ENCODE assay signal across 10 mouse cellular contexts in the genomic region with DNA sequence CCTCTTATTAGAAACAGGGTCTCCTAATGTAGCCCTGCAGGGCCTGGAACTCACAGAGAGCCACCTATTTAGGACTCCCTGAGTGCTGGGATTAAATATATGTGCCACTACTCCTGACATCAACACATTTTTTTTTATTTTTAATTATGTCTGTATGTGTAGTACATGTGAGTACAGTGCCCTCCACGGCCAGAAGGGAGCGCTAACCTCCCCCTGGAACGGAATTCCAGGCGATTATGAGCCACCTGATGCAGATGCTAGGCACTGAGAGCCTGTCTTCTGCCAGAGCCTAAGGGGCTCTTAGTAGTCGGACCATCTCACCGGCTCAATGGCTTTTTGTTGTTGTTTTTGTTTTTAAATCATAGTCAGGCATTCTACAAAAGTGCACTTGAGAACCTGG. TPM values are rescaled to one million over a fixed set of nuclear protein-coding genes. Genes with fewer than 3 reads are reported as not detected.
DNase-seq lines count a peak whose midpoint lies in the region; ATAC-seq and TF ChIP-seq lines count a peak whose summit lies in the region.
"Had no signal": no experiment of that assay in that cellular context is flagged by ENCODE, and none has a peak within 500 bp of the region (broad histone marks: within the 10 kb centered on the region; RNA-seq: fewer than 3 reads in every experiment).

No protein-coding gene starts in this region.

- no peak overlapping the region for H3K9ac ChIP-seq in limb, embryonic 11.5 days (ENCODE audit: low read length)

- TF ChIP-seq CTCF in cerebellum, adult 2 months (IDR thresholded peaks at IDR 0.05; ENCODE audit: borderline replicate concordance, insufficient read depth, low read depth, low read length): peak; percentile 37; the same call in 1 of the 2 replicates
- TF ChIP-seq CTCF in brain, embryonic 14.5 days (IDR thresholded peaks at IDR 0.05; ENCODE audit: borderline replicate concordance, extremely low read depth, insufficient read depth, insufficient read length): peak; percentile 43

- H3K27me3 ChIP-seq in cerebellum, adult 2 months (ENCODE audit: control insufficient read depth, insufficient read depth, low read length): no peaks in the 10 kb centered on the region
- H3K27me3 ChIP-seq in limb, embryonic 11.5 days (ENCODE audit: control insufficient read depth, insufficient read depth, low read length): peaks cover 12% of the 10 kb centered on the region
- peaks cover 29% of the 10 kb centered on the region for H3K27me3 ChIP-seq in limb, embryonic 10.5 days (ENCODE audit: low read depth, poor library complexity, severe bottlenecking)

- WGBS in cerebellum, adult 2 months: 52% methylated on average over 6 of the region's 6 CpGs
- 39% methylated on average over 6 of the region's 6 CpGs for WGBS in limb, embryonic 11.5 days
- 44% methylated on average over 6 of the region's 6 CpGs for WGBS in limb, embryonic 10.5 days

- no peak overlapping the region for H3K4me3 ChIP-seq in cerebellum, adult 2 months (replicated peaks; ENCODE audit: insufficient read depth, low read depth, low read length)
- no peak overlapping the region for H3K4me3 ChIP-seq in limb, embryonic 11.5 days (ENCODE audit: low read depth, low read length)
- H3K4me3 ChIP-seq in limb, embryonic 10.5 days: no peak overlapping the region

- peaks cover 28% of the 10 kb centered on the region for H3K4me1 ChIP-seq in cerebellum, adult 2 months (ENCODE audit: control insufficient read depth, insufficient read depth, low read length)
- H3K4me1 ChIP-seq in limb, embryonic 11.5 days (ENCODE audit: control insufficient read depth, insufficient read depth, low read length): 0 out of 2 replicates have a peak, but pooled peaks cover 6% of the 10 kb centered on the region
- H3K4me1 ChIP-seq in limb, embryonic 10.5 days: peaks cover 7% of the 10 kb centered on the region; the same call in 1 of the 2 replicates

- ATAC-seq in limb, embryonic 11.5 days (ENCODE audit: insufficient number of reproducible peaks, low FRiP score, low TSS enrichment, low read depth): no peak

- DNase-seq in cerebellum, adult 2 months: peak; percentile 34 to 48
- no peak for DNase-seq in cerebellum, postnatal 4 days (ENCODE audit: low spot score in 2 of 2)
- peak; percentile 60 for DNase-seq in limb, embryonic 11.5 days (ENCODE audit: low spot score)
- no peak for DNase-seq in limb, embryonic 10.5 days (ENCODE audit: low spot score)
- DNase-seq in brain, embryonic 14.5 days (ENCODE audit: low read depth): no peak
- peak; percentile 51 for DNase-seq in lung, postnatal 14 days
- no peak for DNase-seq in left cerebral cortex, adult 9 months (ENCODE audit: low spot score in 2 of 2)
- DNase-seq in natural killer cell, adult 2 months (ENCODE audit: low spot score in 2 of 2): no peak
- DNase-seq: layer of hippocampus, adult 9-11 months had no signal

- peaks cover 2% of the 10 kb centered on the region; the same call in 1 of the 2 replicates for H3K36me3 ChIP-seq in limb, embryonic 11.5 days (ENCODE audit: control insufficient read depth, insufficient read depth, low read length)
- peaks cover 35% of the 10 kb centered on the region for H3K36me3 ChIP-seq in limb, embryonic 10.5 days

- H3K9me3 ChIP-seq in limb, embryonic 11.5 days (ENCODE audit: control insufficient read depth, low read length): no peaks in the 10 kb centered on the region
- no peaks in the 10 kb centered on the region for H3K9me3 ChIP-seq in limb, embryonic 10.5 days (replicated peaks)

- H3K4me2 ChIP-seq in limb, embryonic 11.5 days (ENCODE audit: low read depth, severe bottlenecking): no peak overlapping the region

- no peak for TF ChIP-seq POLR2A in cerebellum, adult 2 months (IDR thresholded peaks at IDR 0.05; ENCODE audit: borderline replicate concordance, insufficient read depth, low read length)
- TF ChIP-seq POLR2A in brain, embryonic 14.5 days (IDR thresholded peaks at IDR 0.05; ENCODE audit: borderline replicate concordance, extremely low read depth, insufficient read depth, insufficient read length, poor library complexity, severe bottlenecking): no peak

- H3K27ac ChIP-seq in cerebellum, adult 2 months (ENCODE audit: insufficient read depth, low read length): no peak overlapping the region
- H3K27ac ChIP-seq in limb, embryonic 11.5 days (replicated peaks; ENCODE audit: low read depth, low read length): no peak overlapping the region
- no peak overlapping the region for H3K27ac ChIP-seq in limb, embryonic 10.5 days

RNA-seq across cellular contexts. Expression of a gene that starts 0.9 kb away (rescaled TPM):
- polyA plus RNA-seq in cerebellum, adult 2 months (2012; rRNA removed): 12.0 and 18.1 TPM in 2 replicates
- 0.35 TPM in 1 of 2 replicates, not detected in the other for polyA plus RNA-seq in limb, embryonic 11.5 days (2014; fragmentation: Nextera tagmentation; extraction: Ambion mirVana)
- polyA plus RNA-seq in limb, embryonic 10.5 days (2016; fragmentation: Nextera tagmentation; extraction: Ambion mirVana): 0.48 and 0.83 TPM in 2 replicates
- 1.5 and 2.4 TPM in 2 replicates for polyA plus RNA-seq in brain, embryonic 14.5 days (2012; rRNA removed)

RNA-seq across cellular contexts. Expression of a gene that starts 16.8 kb away (rescaled TPM):
- polyA plus RNA-seq in cerebellum, adult 2 months (2012; rRNA removed): 46.5 and 52.4 TPM in 2 replicates
- 18.1 and 18.5 TPM in 2 replicates for polyA plus RNA-seq in limb, embryonic 11.5 days (2014; fragmentation: Nextera tagmentation; extraction: Ambion mirVana)
- polyA plus RNA-seq in limb, embryonic 10.5 days (2016; fragmentation: Nextera tagmentation; extraction: Ambion mirVana): 24.6 and 26.9 TPM in 2 replicates
- 46.7 and 58.5 TPM in 2 replicates for polyA plus RNA-seq in brain, embryonic 14.5 days (2012; rRNA removed)

RNA-seq across cellular contexts. Expression of a gene that starts 23.1 kb away (rescaled TPM):
- polyA plus RNA-seq in cerebellum, adult 2 months (2012; rRNA removed): 137 and 139 TPM in 2 replicates
- 122 and 135 TPM in 2 replicates for polyA plus RNA-seq in limb, embryonic 11.5 days (2014; fragmentation: Nextera tagmentation; extraction: Ambion mirVana)
- polyA plus RNA-seq in limb, embryonic 10.5 days (2016; fragmentation: Nextera tagmentation; extraction: Ambion mirVana): 152 and 160 TPM in 2 replicates
- 112 and 114 TPM in 2 replicates for polyA plus RNA-seq in brain, embryonic 14.5 days (2012; rRNA removed)

RNA-seq across cellular contexts. Expression of a gene that starts 24.0 kb away (rescaled TPM):
- 68.6 and 76.6 TPM in 2 replicates for polyA plus RNA-seq in cerebellum, adult 2 months (2012; rRNA removed)
- polyA plus RNA-seq in limb, embryonic 11.5 days (2014; fragmentation: Nextera tagmentation; extraction: Ambion mirVana): 49.1 and 52.4 TPM in 2 replicates
- 63.6 and 67.5 TPM in 2 replicates for polyA plus RNA-seq in limb, embryonic 10.5 days (2016; fragmentation: Nextera tagmentation; extraction: Ambion mirVana)
- 55.2 and 55.9 TPM in 2 replicates for polyA plus RNA-seq in brain, embryonic 14.5 days (2012; rRNA removed)

RNA-seq across cellular contexts. Expression of a gene that starts 35.5 kb away (rescaled TPM):
- polyA plus RNA-seq in cerebellum, adult 2 months (2012; rRNA removed): 0.19 and 0.23 TPM in 2 replicates
- 0.48 and 0.91 TPM in 2 replicates for polyA plus RNA-seq in limb, embryonic 11.5 days (2014; fragmentation: Nextera tagmentation; extraction: Ambion mirVana)
- polyA plus RNA-seq in limb, embryonic 10.5 days (2016; fragmentation: Nextera tagmentation; extraction: Ambion mirVana): 0.73 and 1.2 TPM in 2 replicates
- 0.08 and 0.11 TPM in 2 replicates for polyA plus RNA-seq in brain, embryonic 14.5 days (2012; rRNA removed)
- polyA plus RNA-seq: gonadal fat pad, adult 2 months had no signal

Comparison
In these comparisons a context has a peak if more than half of its experiments do, and no peak if none do; other contexts are left out.
1. DNase-seq: peak in cerebellum, adult 2 months (2 of 2), limb, embryonic 11.5 days (single experiment) and lung, postnatal 14 days (single experiment); none in cerebellum, postnatal 4 days (0 of 2), limb, embryonic 10.5 days (single experiment), brain, embryonic 14.5 days (single experiment), left cerebral cortex, adult 9 months (0 of 2) and natural killer cell, adult 2 months (0 of 2).